13 mouse cellular contexts compared by ENCODE assay signal in genomic region chr12:37633286-37633685, GRCm38 (mm10).
"Had no signal": no experiment of that assay in that cellular context is flagged by ENCODE, and none has a peak within 500 bp of the region (broad histone marks: within the 10 kb centered on the region; RNA-seq: fewer than 3 reads in every experiment).

No protein-coding gene starts in this region.

- H3K4me3 ChIP-seq: kidney, embryonic 15.5 days; limb, embryonic 10.5 days; liver, embryonic 12.5 days; lung, embryonic 15.5 days; midbrain, embryonic 13.5 days; neural tube, embryonic 12.5 days had no signal

- H3K4me2 ChIP-seq: kidney, embryonic 15.5 days; liver, embryonic 12.5 days; lung, embryonic 15.5 days; midbrain, embryonic 13.5 days; neural tube, embryonic 12.5 days had no signal

- H3K27ac ChIP-seq: kidney, embryonic 15.5 days; limb, embryonic 10.5 days; liver, embryonic 12.5 days; lung, embryonic 15.5 days; midbrain, embryonic 13.5 days; neural tube, embryonic 12.5 days had no signal

- H3K4me1 ChIP-seq: kidney, embryonic 15.5 days; limb, embryonic 10.5 days; liver, embryonic 12.5 days; lung, embryonic 15.5 days; midbrain, embryonic 13.5 days; neural tube, embryonic 12.5 days had no signal

- DNase-seq: kidney, adult 2 months; kidney, postnatal 14 days; right cerebral cortex, postnatal 4 days; spleen, adult 18-20 months; thymus, adult 2 months; thymus, postnatal 25 days had no signal

- H3K27me3 ChIP-seq: kidney, embryonic 15.5 days; liver, embryonic 12.5 days; lung, embryonic 15.5 days; midbrain, embryonic 13.5 days; neural tube, embryonic 12.5 days had no signal

- H3K36me3 ChIP-seq: kidney, embryonic 15.5 days; limb, embryonic 10.5 days; liver, embryonic 12.5 days; lung, embryonic 15.5 days; midbrain, embryonic 13.5 days; neural tube, embryonic 12.5 days had no signal

- H3K9ac ChIP-seq: kidney, embryonic 15.5 days; liver, embryonic 12.5 days; lung, embryonic 15.5 days; midbrain, embryonic 13.5 days; neural tube, embryonic 12.5 days had no signal

- ATAC-seq: intestine, embryonic 16.5 days; liver, embryonic 12.5 days; midbrain, embryonic 13.5 days had no signal

- H3K9me3 ChIP-seq: kidney, embryonic 15.5 days; limb, embryonic 10.5 days; liver, embryonic 12.5 days; lung, embryonic 15.5 days; midbrain, embryonic 13.5 days; neural tube, embryonic 12.5 days had no signal
